Mouse (Mus musculus) embryonic fibroblast, embryonic 13.5 days (primary cell): Measurements from ENCODE around the gene Kcnip4.

ENCODE experiments used
- CTCF ChIP-seq: IDR thresholded peaks from 2 replicates; pipeline ENCODE4 v1.5.1; 2011; ENCODE audit warnings: mild to moderate bottlenecking, control low read depth, low read length, moderate library complexity, borderline replicate concordance; ENCODE audit not compliant: insufficient read depth
- POLR2A ChIP-seq: IDR thresholded peaks from 2 replicates; pipeline ENCODE4 v1.6.1; 2011; ENCODE audit warnings: low read depth, mild to moderate bottlenecking, control low read depth, low read length, moderate library complexity

DNA sequence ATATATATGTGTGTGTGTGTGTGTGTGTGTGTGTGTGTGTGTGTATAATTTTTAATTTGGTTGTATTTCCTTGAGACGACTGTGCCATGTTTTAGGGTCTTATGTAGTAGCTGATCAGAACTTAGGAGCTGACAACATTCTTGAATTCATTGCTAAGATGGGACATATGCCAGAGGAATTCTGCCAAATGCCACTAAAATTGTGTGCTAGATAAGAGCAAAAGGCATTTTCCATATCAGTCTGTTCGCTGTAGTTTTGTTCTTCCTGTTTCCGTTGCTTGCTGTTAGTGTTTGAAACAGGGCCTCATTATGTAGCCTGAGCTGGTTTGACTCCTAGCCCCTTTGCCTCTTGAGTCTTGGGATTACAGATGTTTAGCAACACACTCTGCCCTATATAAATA is 73.8 kb downstream of the Kcnip4 start:
- TF ChIP-seq CTCF (no peak), POLR2A (no peak)
